Mouse (Mus musculus) megakaryocyte, embryonic 14.5 days (primary cell): ENCODE measurements around the gene Dbndd2.

Source experiments
- FLI1 ChIP-seq: IDR thresholded peaks from 2 replicates; pipeline ENCODE4 v1.6.1; 2012; ENCODE audit warnings: low read length, inconsistent platforms, mixed read lengths
- GATA1 ChIP-seq: IDR thresholded peaks from 3 replicates; pipeline ENCODE4 v1.6.1; 2012; ENCODE audit warnings: mixed read lengths, low read length, inconsistent platforms, borderline replicate concordance

GRCm38 (mm10) chr2:164512121-164512909, 26.4 kb downstream of the Dbndd2 start:
- TF ChIP-seq FLI1 (no peak), GATA1 (no peak)
